In the genomic region with DNA sequence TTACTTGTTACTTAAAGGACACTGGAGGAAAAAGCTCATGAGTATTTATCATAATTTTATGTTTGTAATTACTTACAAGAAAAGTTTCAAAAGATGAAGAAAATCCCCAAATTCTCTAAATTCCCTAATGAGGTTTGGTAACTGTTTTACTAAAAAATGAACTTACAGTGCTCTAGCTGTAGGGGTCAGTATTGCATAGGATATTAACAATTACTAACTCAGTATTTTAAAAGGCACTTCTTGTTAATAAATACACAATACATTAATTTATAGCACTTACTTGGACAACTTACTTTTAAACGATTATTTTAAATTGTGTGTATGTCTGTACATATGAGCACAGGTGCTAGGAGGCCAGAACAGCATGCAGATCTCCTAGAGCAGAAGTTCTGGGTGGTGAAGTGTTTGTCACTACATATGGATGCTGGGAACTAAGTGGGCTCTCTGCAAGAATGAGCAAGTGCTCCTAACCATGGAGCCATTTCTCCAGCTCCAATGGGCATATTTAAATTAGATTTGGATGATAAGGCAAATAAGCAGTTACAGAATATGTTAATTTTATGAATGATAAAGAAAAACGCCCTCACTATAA, we compare ENCODE assay signal across 11 mouse cellular contexts. TPM values are rescaled to one million over a fixed set of nuclear protein-coding genes. Genes with fewer than 3 reads are reported as not detected.
DNase-seq lines count a peak whose midpoint lies in the region; ATAC-seq lines count a peak whose summit lies in the region.
"Had no signal": no experiment of that assay in that cellular context is flagged by ENCODE, and none has a peak within 500 bp of the region (broad histone marks: within the 10 kb centered on the region; RNA-seq: fewer than 3 reads in every experiment).

No protein-coding gene starts in this region.

- H3K4me3 ChIP-seq in kidney, embryonic 16.5 days (ENCODE audit: low read length), result no peak overlapping the region
- H3K4me3 ChIP-seq: embryonic facial prominence, embryonic 12.5 days; heart, embryonic 13.5 days; neural tube, embryonic 12.5 days had no signal

- peaks cover 23% of the 10 kb centered on the region for H3K36me3 ChIP-seq in kidney, embryonic 16.5 days (ENCODE audit: insufficient read depth, low read length)

- H3K9me3 ChIP-seq in kidney, embryonic 16.5 days (ENCODE audit: low read length), result no peaks in the 10 kb centered on the region
- H3K9me3 ChIP-seq: embryonic facial prominence, embryonic 12.5 days; heart, embryonic 13.5 days; neural tube, embryonic 12.5 days had no signal

- H3K9ac ChIP-seq in kidney, embryonic 16.5 days (replicated peaks; ENCODE audit: low read length), result no peak overlapping the region
- H3K9ac ChIP-seq: embryonic facial prominence, embryonic 12.5 days; heart, embryonic 13.5 days; neural tube, embryonic 12.5 days had no signal

- 65% methylated on average over 2 of the region's 2 CpGs for WGBS in kidney, embryonic 16.5 days

- no peak for ATAC-seq in kidney, embryonic 16.5 days (ENCODE audit: low FRiP score, low TSS enrichment)
- peak; percentile 74 for ATAC-seq in CD4-positive, CD25-positive, alpha-beta regulatory T cell, adult 4 months
- peak; percentile 79 for ATAC-seq in common myeloid progenitor, adult 5-6 weeks (replicated peaks; ENCODE audit: low read depth, poor library complexity, severe bottlenecking)
- peak; percentile 84 for ATAC-seq in megakaryocyte-erythroid progenitor cell, adult 5-6 weeks (replicated peaks; ENCODE audit: low FRiP score, low TSS enrichment, poor library complexity, severe bottlenecking)

- DNase-seq in kidney, adult 9 months, result peak; percentile 23
- no peak for DNase-seq in c-Kit-positive CD71-positive TER-119-positive erythroid progenitor cells, embryonic 14.5 days (ENCODE audit: low spot score)
- DNase-seq in testis, postnatal 14 days (ENCODE audit: low spot score), result no peak
- DNase-seq in lung, adult 18-20 months, result no peak

- no peaks in the 10 kb centered on the region for H3K4me1 ChIP-seq in kidney, embryonic 16.5 days (ENCODE audit: insufficient read depth, low read length)
- H3K4me1 ChIP-seq: embryonic facial prominence, embryonic 12.5 days; neural tube, embryonic 12.5 days had no signal

- H3K27ac ChIP-seq in kidney, embryonic 16.5 days (ENCODE audit: low read length), result no peak overlapping the region
- H3K27ac ChIP-seq: embryonic facial prominence, embryonic 12.5 days; heart, embryonic 13.5 days; neural tube, embryonic 12.5 days had no signal

- H3K4me2 ChIP-seq in kidney, embryonic 16.5 days (replicated peaks; ENCODE audit: low read depth, low read length), result no peak overlapping the region
- H3K4me2 ChIP-seq: embryonic facial prominence, embryonic 12.5 days; heart, embryonic 13.5 days; neural tube, embryonic 12.5 days had no signal

- H3K27me3 ChIP-seq in kidney, embryonic 16.5 days (ENCODE audit: insufficient read depth, low read length), result no peaks in the 10 kb centered on the region
- H3K27me3 ChIP-seq: embryonic facial prominence, embryonic 12.5 days; heart, embryonic 13.5 days; neural tube, embryonic 12.5 days had no signal

RNA-seq across cellular contexts. Expression of a gene that starts 21.5 kb away (rescaled TPM):
- 33.5 and 36.3 TPM in 2 replicates for polyA plus RNA-seq in kidney, embryonic 16.5 days (2015; fragmentation: Nextera tagmentation; extraction: Ambion mirVana)
- 1 to 10 TPM; 4.0 to 5.9 TPM for polyA plus RNA-seq in CD4-positive, CD25-positive, alpha-beta regulatory T cell, adult 4 months (2017; shearing (Covaris generic))
- 46.3 and 57.3 TPM in 2 replicates for total RNA-seq in common myeloid progenitor, adult 5-6 weeks (2017)
- total RNA-seq in megakaryocyte-erythroid progenitor cell, adult 5-6 weeks (2014; fragmentation: Nextera tagmentation), result 12.0 and 21.3 TPM in 2 replicates
- 39.4 and 40.6 TPM in 2 replicates for total RNA-seq in megakaryocyte-erythroid progenitor cell, adult 5-6 weeks (2017)
